Mouse (Mus musculus) MEL (cell line): ENCODE results near the gene Spata25.

Source experiments
- MAX ChIP-seq: IDR thresholded peaks from 2 replicates; pipeline ENCODE4 v1.6.1; 2011; ENCODE audit warnings: low read length, improper control_type of control experiment
- MXI1 ChIP-seq: IDR thresholded peaks from 2 replicates; pipeline ENCODE4 v1.6.1; 2011; ENCODE audit warnings: mild to moderate bottlenecking, low read depth, low read length, improper control_type of control experiment
- POLR2A ChIP-seq, 2 experiments: IDR thresholded peaks; 2 replicates each; pipeline ENCODE4 v1.6.1; 2011 to 2012; ENCODE audit warnings: low read length in 2 of 2, mild to moderate bottlenecking in 2 of 2, control low read depth in 1 of 2, improper control_type of control experiment in 1 of 2, low read depth in 1 of 2, moderate library complexity in 1 of 2; ENCODE audit not compliant: control insufficient read depth in 1 of 2, insufficient read depth in 1 of 2, poor library complexity in 1 of 2

GRCm38 (mm10) chr2:164815348-164815747 lies 13.0 kb downstream of the Spata25 start:
- TF ChIP-seq MXI1 (peak; percentile 58; the same call in 1 of the 2 replicates), POLR2A (IDR thresholded peaks at IDR 0.05; ENCODE audit: control insufficient read depth in 1 of 2, insufficient read depth in 1 of 2, low read depth in 1 of 2, low read length in 2 of 2, poor library complexity in 1 of 2) (no peak; a peak in 1 of 4 replicates), MAX (peak; percentile 32; the same call in 1 of the 2 replicates)
